Mouse (Mus musculus) midbrain, embryonic 15.5 days (tissue): ENCODE measurements around the gene Stoml1. TPM values are rescaled to one million over a fixed set of nuclear protein-coding genes. Genes with fewer than 3 reads are reported as not detected.
"Not testable (repeated sequence)": the region's sequence is repeated elsewhere in the genome, so short reads cannot be mapped to it uniquely, and the experiment has no call there.

Experiments used
- ATAC-seq: fragments of 200-750 bp; cut with Nextera tagmentation; replicated peaks from 2 replicates; pipeline ENCODE4 v1.8.0; 2017; ENCODE audit warnings: moderate TSS enrichment
- H3K27ac ChIP-seq: fragments of 300-500 bp; sonication (generic); 2 replicates; pipeline ENCODE4 v1.5.1; 2015; ENCODE audit warnings: mild to moderate bottlenecking, inconsistent platforms
- H3K27me3 ChIP-seq: fragments of 300-500 bp; sonication (generic); replicated peaks from 2 replicates; pipeline ENCODE4 v1.6.1; 2015; ENCODE audit warnings: inconsistent platforms
- H3K36me3 ChIP-seq: fragments of 300-500 bp; sonication (generic); replicated peaks from 2 replicates; pipeline ENCODE4 v1.6.1; 2015; ENCODE audit warnings: inconsistent platforms
- H3K4me1 ChIP-seq: fragments of 300-500 bp; sonication (generic); 2 replicates; pipeline ENCODE4 v1.6.1; 2015; ENCODE audit warnings: inconsistent platforms
- H3K4me2 ChIP-seq: fragments of 300-500 bp; sonication (generic); 2 replicates; pipeline ENCODE4 v1.6.1; 2015; ENCODE audit warnings: inconsistent platforms, mild to moderate bottlenecking, moderate library complexity
- H3K4me3 ChIP-seq: fragments of 300-500 bp; sonication (generic); 2 replicates; pipeline ENCODE4 v1.5.1; 2015; ENCODE audit warnings: mild to moderate bottlenecking, inconsistent platforms
- H3K9ac ChIP-seq: fragments of 300-500 bp; sonication (generic); 2 replicates; pipeline ENCODE4 v1.6.1; 2015; ENCODE audit warnings: mild to moderate bottlenecking, inconsistent platforms
- H3K9me3 ChIP-seq: fragments of 300-500 bp; sonication (generic); 2 replicates; pipeline ENCODE4 v1.6.1; 2016; ENCODE audit warnings: inconsistent platforms
- WGBS: fragments of 180-500 bp; shearing (Covaris S2); methylation state at CpG from one replicate; pipeline ENCODE4 v1.1.7; 2015; ENCODE audit warnings: mixed read lengths; 5-methylcytosine and 5-hydroxymethylcytosine counted together
- polyA plus RNA-seq: library from polyadenylated mRNA; unstranded; fragments of >200 nt; fragmentation: Nextera tagmentation; extraction: Ambion mirVana; gene quantifications from 2 replicates; pipeline ENCODE4 v1.2.1, GENCODE M21; 2015

Stoml1 gene
- polyA plus RNA-seq, 1 experiment from 2014 or later: 140 TPM

- Histone ChIP-seq H3K9me3 (no peaks in the 10 kb centered on the region), H3K27ac (no peak overlapping the region), H3K4me2 (no peak overlapping the region), H3K9ac (no peak overlapping the region), H3K36me3 (no peaks in the 10 kb centered on the region), H3K4me3 (no peak overlapping the region), H3K27me3 (no peaks in the 10 kb centered on the region), H3K4me1 (peaks cover 38% of the 10 kb centered on the region)
- ATAC-seq: no peak
- 67% methylated on average over 4 of the region's 4 CpGs for WGBS
These were observed 6.8 kb upstream of the Stoml1 start for GRCm38 (mm10) chr9:58246083-58246591.

- H3K9ac ChIP-seq: peak overlapping the region; percentile 18
- H3K4me1 ChIP-seq: peaks cover 27% of the 10 kb centered on the region
- H3K27ac ChIP-seq: no peak overlapping the region
- H3K4me2 ChIP-seq: peak overlapping the region; percentile 37
- 0 out of 2 replicates have a peak overlapping the region, but pooled peaks have one; percentile 2 for H3K4me3 ChIP-seq
- ATAC-seq: peak; percentile 50; the same call in 1 of the 2 replicates
- H3K9me3 ChIP-seq: no peaks in the 10 kb centered on the region
- 15% methylated on average over 25 of the region's 25 CpGs for WGBS
- H3K27me3 ChIP-seq: no peaks in the 10 kb centered on the region
- no peaks in the 10 kb centered on the region for H3K36me3 ChIP-seq
These were observed 5.8 kb upstream of the Stoml1 start for GRCm38 (mm10) chr9:58247064-58247759.

GRCm38 (mm10) chr9:58248746-58249413 is 4.1 kb upstream of the Stoml1 start:
- no peaks in the 10 kb centered on the region for H3K27me3 ChIP-seq
- no peak for ATAC-seq
- no peaks in the 10 kb centered on the region for H3K9me3 ChIP-seq
- no peaks in the 10 kb centered on the region for H3K36me3 ChIP-seq
- H3K9ac ChIP-seq: peak overlapping the region; percentile 38; the same call in 1 of the 2 replicates
- peak overlapping the region; percentile 57 for H3K4me2 ChIP-seq
- no peak overlapping the region for H3K27ac ChIP-seq
- 51% methylated on average over 7 of the region's 7 CpGs for WGBS
- H3K4me1 ChIP-seq: peaks cover 26% of the 10 kb centered on the region
- peak overlapping the region; percentile 37 for H3K4me3 ChIP-seq

- H3K4me3 ChIP-seq: peak within 1 kb of the TSS; percentile 37
- no peaks in the 10 kb centered on the region for H3K27me3 ChIP-seq
- peak within 1 kb of the TSS; percentile 57 for H3K4me2 ChIP-seq
- no peaks in the 10 kb centered on the region for H3K9me3 ChIP-seq
- H3K4me1 ChIP-seq: peaks cover 34% of the 10 kb centered on the region
- peak within 1 kb of the TSS; percentile 29; the same call in 1 of the 2 replicates for H3K27ac ChIP-seq
- 2% methylated on average over 16 of the region's 16 CpGs for WGBS
- no peaks in the 10 kb centered on the region for H3K36me3 ChIP-seq
- peak within 1 kb of the TSS; percentile 38 for H3K9ac ChIP-seq
- no peak for ATAC-seq
These were observed 3.3 kb upstream of the Stoml1 start, which contains the start of gene Pml for GRCm38 (mm10) chr9:58249592-58250192. Pml (minus strand) TSS chr9:58249786.

- 0 out of 2 replicates have a peak overlapping the region, but pooled peaks have one; percentile 28 for H3K27ac ChIP-seq
- H3K4me1 ChIP-seq: peaks cover 37% of the 10 kb centered on the region
- no peak overlapping the region for H3K9ac ChIP-seq
- H3K4me2 ChIP-seq: peak overlapping the region; percentile 57; the same call in 1 of the 2 replicates
- WGBS: 79% methylated on average over 8 of the region's 8 CpGs
- H3K9me3 ChIP-seq: no peaks in the 10 kb centered on the region
- no peak for ATAC-seq
- H3K36me3 ChIP-seq: no peaks in the 10 kb centered on the region
- no peaks in the 10 kb centered on the region for H3K27me3 ChIP-seq
- H3K4me3 ChIP-seq: no peak overlapping the region
These were observed 2.6 kb upstream of the Stoml1 start for GRCm38 (mm10) chr9:58250322-58250721.

GRCm38 (mm10) chr9:58250730-58251129 is 2.2 kb upstream of the Stoml1 start:
- not testable (repeated sequence) for H3K4me2 ChIP-seq, H3K27me3 ChIP-seq, H3K9ac ChIP-seq, H3K4me3 ChIP-seq, H3K9me3 ChIP-seq, H3K36me3 ChIP-seq, H3K27ac ChIP-seq, ATAC-seq
- H3K4me1 ChIP-seq: peaks cover 37% of the 10 kb centered on the region
- 88% methylated on average over 1 of the region's 1 CpGs for WGBS

GRCm38 (mm10) chr9:58253805-58254122 is 800 bp downstream of the Stoml1 start:
- Histone ChIP-seq H3K4me1 (peaks cover 27% of the 10 kb centered on the region), H3K27ac (peak overlapping the region; percentile 75), H3K4me3 (peak overlapping the region; percentile 84), H3K9ac (peak overlapping the region; percentile 83), H3K36me3 (peaks cover 13% of the 10 kb centered on the region; the same call in 1 of the 2 replicates), H3K4me2 (peak overlapping the region; percentile 65)
- not testable (repeated sequence) for H3K9me3 ChIP-seq, H3K27me3 ChIP-seq, ATAC-seq
- 67% methylated on average over 5 of the region's 5 CpGs for WGBS

GRCm38 (mm10) chr9:58255105-58255504 is 2.1 kb downstream of the Stoml1 start:
- H3K4me1 ChIP-seq: peaks cover 14% of the 10 kb centered on the region
- H3K36me3 ChIP-seq: peaks cover 18% of the 10 kb centered on the region; the same call in 1 of the 2 replicates
- 65% methylated on average over 2 of the region's 2 CpGs for WGBS
- no peaks in the 10 kb centered on the region for H3K27me3 ChIP-seq
- H3K9ac ChIP-seq: no peak overlapping the region
- H3K4me2 ChIP-seq: no peak overlapping the region
- H3K4me3 ChIP-seq: no peak overlapping the region
- no peak overlapping the region for H3K27ac ChIP-seq
- ATAC-seq: no peak
- H3K9me3 ChIP-seq: no peaks in the 10 kb centered on the region

- Histone ChIP-seq H3K4me1 (peaks cover 12% of the 10 kb centered on the region), H3K27ac (no peak overlapping the region), H3K9ac (no peak overlapping the region), H3K9me3 (no peaks in the 10 kb centered on the region), H3K36me3 (peaks cover 23% of the 10 kb centered on the region; the same call in 1 of the 2 replicates), H3K4me3 (no peak overlapping the region), H3K4me2 (no peak overlapping the region), H3K27me3 (no peaks in the 10 kb centered on the region)
- ATAC-seq: no peak
- WGBS: 94% methylated on average over 10 of the region's 10 CpGs
These were observed 3.0 kb downstream of the Stoml1 start for GRCm38 (mm10) chr9:58255704-58256685.

GRCm38 (mm10) chr9:58262507-58262906 is 9.5 kb downstream of the Stoml1 start:
- H3K4me1 ChIP-seq: no peaks in the 10 kb centered on the region
- no peaks in the 10 kb centered on the region for H3K9me3 ChIP-seq
- 96% methylated on average over 5 of the region's 5 CpGs for WGBS
- H3K27ac ChIP-seq: no peak overlapping the region
- no peak overlapping the region for H3K4me3 ChIP-seq
- H3K27me3 ChIP-seq: no peaks in the 10 kb centered on the region
- peaks cover 39% of the 10 kb centered on the region for H3K36me3 ChIP-seq
- H3K9ac ChIP-seq: no peak overlapping the region
- no peak for ATAC-seq
- H3K4me2 ChIP-seq: no peak overlapping the region

- H3K4me1 ChIP-seq: no peaks in the 10 kb centered on the region
- 82% methylated on average over 3 of the region's 3 CpGs for WGBS
- no peak for ATAC-seq
These were observed 12.4 kb downstream of the Stoml1 start for GRCm38 (mm10) chr9:58265368-58265767.

More at GRCm38 (mm10) chr9:58265368-58265767, 12.4 kb downstream of the Stoml1 start:
- Histone ChIP-seq H3K36me3 (peaks cover 20% of the 10 kb centered on the region), H3K27ac (no peak overlapping the region), H3K9me3 (no peaks in the 10 kb centered on the region), H3K4me2 (no peak overlapping the region), H3K4me3 (no peak overlapping the region), H3K27me3 (no peaks in the 10 kb centered on the region), H3K9ac (no peak overlapping the region)
